Mouse (Mus musculus): ENCODE results near the gene Klf15.
A peak's percentile ranks its signal among the peaks of the same experiment; 100 is the strongest.

GRCm38 (mm10) chr6:90422565-90422964, 39.8 kb upstream of the Klf15 start:
- TF ChIP-seq CTCF (conservative IDR thresholded peaks at IDR 0.05; ENCODE audit: low read length) = peak; percentile 94
- TF ChIP-seq POU5F1 (IDR thresholded peaks at IDR 0.05; ENCODE audit: borderline replicate concordance, low read length) = no peak

Data from E14TG2a.4 (cell line).